Mouse (Mus musculus) right cerebral cortex, postnatal 25 days (tissue): ENCODE data around the gene Cep41.

ENCODE experiments used
- DNase-seq: peaks from one replicate; pipeline ENCODE4 v3.0.0; 2022

Gene Cep41

DNA sequence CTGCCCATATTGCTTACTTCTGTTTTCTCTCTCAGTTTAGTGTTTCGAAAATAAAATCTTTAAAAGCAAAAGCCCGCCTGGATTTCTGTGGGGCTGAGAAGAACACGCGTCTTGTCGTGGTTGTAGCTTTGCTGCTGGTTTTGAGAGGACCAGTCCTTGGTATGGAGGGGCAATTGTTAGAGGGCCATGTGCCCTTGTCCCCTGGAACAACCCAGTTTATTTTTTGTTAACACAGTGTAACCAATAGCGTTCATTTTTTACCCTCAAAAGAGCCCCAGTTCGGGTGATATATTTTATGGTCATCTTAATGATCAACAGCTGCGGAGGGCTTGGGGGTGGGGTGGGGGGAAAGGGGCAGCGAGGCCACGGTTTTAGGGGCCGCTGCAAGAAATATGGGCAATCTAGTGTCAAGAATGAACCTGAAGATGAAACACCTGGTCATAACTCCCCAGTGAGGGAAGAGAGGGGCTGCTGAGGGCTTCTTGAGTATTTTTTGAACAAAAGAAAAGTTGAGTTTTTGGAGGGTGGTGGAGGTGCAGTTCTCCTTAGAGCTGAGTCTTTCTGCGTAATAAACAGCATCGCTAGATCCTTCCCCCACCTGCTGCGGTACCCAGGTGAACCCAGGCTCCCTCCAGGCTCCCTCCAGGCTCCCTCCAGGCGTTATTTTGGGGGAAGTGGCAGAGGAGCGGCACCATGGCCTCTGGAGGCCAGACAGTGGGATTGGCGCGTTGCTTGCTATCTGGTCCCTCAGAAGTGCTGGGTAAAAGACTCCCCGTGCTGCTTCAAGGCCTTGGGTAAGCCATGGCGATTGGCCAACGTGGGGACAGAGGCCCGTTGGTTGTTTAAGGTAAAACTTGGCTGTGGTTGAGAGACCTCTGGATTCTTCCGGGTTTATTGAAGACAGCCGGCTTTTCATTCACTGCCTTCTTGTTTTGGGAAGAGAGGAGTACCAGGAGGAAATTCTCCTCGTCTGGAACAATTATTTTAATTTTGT lies 17.1 kb upstream of the Cep41 start:
- DNase-seq = no peak

DNA sequence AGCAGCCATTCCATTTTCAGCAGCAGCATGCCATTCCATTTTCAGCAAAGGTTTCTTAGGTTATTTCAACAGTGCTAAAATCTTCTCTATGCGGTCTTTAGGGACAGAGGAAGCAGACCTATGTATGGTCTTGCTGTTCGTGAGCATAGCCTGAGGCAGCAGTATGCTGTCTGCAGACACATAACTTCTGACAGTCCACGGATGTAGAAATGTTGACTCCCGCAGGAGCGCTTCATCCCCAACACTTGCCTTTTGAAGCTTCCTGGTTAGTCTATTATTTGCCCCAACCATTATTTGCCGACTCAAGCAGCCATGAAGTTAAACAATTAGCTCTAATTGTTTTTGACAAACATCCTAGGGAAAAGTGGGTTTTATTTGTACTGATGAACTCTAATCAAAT lies 15.6 kb upstream of the Cep41 start:
- no peak for DNase-seq

DNA sequence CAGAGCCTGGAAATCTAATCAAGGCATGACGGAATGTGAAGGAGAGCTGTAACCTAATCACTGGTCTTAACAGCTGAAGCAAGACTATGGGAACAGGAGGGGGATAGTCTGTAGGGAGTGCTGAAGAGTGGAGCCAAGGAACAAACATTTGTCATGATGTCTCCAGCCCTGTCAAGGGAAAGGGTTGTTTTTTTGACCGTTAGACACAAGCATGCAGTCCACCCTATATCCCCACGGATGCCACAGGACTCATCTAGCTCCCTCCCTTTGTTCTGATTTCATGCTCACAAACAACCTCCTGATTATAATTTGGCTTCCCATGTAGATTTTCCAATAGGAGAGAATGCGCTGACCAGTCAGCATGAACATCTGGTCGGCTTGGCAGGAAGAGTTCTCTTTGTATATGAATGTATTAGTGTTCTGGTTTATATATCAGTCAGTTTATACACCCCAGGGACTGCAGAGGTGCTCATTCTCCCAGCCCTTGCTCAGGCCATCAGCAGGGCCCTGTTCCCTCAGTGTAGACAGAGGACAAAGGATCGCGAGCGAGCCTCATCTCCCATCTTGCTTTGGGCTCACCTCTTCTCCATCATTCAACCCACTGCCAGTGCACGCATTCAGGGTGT lies 10.5 kb upstream of the Cep41 start:
- no peak for DNase-seq

DNA sequence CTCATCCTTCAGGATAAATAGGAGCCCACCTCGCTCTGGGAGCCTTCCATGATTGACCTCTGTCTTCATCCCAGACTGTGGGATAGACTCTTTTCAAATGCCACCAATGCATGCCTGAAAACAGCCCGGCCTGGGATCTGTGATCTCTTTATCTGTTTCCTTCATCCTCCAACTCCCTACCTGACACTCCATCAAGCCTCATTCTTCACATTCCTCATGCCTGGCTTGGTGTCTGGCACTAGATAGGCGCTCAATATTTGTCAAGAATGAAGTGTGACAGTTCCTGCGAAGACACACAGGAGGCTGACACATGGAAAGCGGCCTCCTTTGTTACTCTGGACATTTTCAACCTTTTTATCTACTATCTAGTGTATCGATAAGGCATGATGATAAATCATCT lies 9.9 kb upstream of the Cep41 start:
- no peak for DNase-seq

DNA sequence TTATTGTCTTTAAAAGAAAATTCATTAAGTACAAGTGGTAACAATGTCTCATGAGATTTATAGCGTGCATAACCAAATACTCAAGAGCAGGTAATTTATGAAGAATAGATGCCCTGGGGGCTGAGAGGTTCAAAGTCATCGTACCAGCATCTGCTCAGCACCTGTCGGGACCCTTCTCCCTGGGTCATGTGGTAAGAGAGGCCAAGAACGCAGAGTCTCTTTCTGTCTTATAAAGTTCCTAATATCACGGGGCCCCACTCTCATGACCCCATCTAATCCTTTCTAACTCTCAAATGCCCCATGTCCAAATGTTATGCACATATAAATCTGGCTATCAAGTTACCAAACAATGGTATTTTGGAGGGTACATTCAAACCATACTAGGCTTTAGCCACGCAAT lies 9.3 kb upstream of the Cep41 start:
- DNase-seq = no peak

DNA sequence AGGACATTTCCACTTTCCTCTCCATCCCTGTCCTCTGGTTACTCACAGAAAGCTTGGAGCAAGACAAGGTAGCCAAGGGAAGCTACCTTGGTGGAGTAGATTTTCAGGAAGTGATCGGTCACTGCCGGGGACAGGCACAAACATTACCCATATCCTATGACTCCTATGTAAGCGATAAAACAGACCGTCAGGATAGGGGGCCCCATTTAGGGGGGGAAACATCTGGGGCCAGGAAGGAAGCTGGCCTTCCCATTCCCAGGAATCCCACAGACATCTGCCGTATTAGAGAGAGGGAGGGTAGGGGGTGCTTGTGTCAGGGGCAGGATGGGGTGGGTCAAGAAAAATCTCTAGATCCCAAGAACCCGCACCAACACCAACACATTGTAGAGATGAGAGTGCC lies 6.6 kb upstream of the Cep41 start:
- DNase-seq = no peak

DNA sequence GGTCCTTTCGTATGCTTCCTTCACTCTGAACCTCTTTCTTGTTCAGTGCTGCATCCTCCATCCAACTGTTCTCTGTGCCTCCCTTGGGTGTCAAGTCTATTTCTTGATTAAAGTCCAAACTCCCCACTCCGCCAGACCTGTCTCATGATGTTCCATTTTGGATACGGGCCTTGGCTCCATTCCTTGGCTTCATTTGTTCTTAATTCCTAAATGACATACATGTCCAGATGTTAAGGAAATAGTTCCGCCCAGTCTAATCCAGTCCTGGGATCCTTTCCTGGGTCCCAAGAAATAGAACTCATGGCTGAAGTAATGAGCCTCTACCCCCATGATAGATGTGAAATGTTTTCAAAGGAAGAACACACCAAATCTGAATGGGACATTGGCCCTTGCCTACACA lies 4.5 kb upstream of the Cep41 start:
- no peak for DNase-seq

DNA sequence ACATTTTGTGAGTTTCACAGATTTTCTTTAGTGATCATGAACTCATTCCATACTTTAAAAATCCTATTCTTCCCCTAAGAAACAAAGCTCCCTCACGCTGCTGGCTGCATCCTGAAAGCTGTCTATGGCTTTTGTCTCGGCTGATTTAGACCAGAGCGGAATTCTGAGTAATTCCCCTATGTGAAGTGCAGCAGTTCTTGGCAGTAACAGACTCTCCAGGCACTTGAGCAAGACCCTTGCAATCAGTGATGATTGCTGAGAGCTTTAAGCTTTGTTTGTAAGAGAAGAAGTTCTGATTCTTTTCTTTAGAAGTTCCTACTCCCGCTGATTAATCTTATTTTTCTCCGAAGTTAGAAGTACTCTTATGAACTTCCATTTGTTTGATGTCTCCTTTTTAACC lies 3.9 kb upstream of the Cep41 start:
- DNase-seq = no peak

DNA sequence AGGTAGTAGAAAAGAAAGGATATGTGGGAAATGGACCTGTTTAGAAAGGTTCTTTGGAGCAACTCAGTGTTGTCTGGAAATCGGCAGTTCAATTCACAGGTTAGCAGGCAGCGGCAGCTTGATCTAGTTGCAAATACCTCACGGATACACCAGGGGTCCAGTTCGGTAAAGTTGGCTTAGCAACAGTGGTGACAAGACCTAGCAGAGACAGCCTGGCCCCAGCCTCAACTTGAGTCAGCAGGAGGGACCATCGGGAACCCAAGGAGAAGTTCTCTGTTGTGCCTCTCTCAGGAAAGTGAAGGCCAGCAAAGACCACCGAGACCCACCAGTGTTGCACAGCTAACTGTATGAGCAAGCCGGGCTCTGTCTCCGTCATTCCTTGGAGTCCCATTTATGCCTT lies 1.6 kb upstream of the Cep41 start:
- no peak for DNase-seq

DNA sequence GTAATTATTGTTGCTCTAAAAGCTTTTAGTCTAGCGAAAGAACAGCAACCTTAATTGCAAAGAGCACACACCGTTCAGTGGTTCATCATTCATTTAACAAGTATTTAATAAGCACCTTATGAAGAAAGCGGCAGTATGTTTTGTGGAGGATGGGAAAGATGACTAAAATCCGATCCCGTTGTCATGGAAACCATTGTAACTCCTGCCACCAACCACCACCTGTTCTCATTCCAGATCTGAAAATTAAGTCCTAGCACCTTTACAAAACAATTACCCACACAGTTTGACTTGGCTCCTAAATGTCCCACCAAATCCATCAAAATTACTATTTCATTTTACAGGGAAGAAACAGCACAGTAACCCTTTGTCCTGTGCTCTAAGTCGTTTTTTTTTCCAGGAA lies 660 bp upstream of the Cep41 start:
- no peak for DNase-seq

DNA sequence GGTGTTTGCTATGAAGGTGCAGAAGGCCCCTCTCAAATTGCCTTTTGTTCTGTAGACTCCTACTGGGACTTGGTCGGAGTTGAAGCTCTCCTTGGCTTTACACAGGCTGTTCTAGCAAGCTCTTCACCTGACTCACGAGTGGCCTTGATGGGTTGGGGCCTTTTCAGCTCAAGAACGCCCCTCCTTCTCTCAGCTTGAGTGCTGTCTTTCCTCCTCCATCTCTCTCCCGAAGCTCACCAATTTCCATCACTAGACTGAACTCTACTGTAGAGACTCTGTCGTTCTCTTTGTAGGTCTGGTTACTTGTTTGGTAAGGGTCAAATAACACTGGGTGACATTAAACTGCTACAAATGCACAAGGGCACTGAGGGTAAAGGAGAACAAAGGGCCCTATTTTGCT lies 723 bp downstream of the Cep41 start:
- DNase-seq = no peak

- no peak for DNase-seq
These were observed 6.4 kb downstream of the Cep41 start for GRCm38 (mm10) chr6:30687198-30687597.

GRCm38 (mm10) chr6:30684570-30684969 lies 9.0 kb downstream of the Cep41 start:
- no peak for DNase-seq

DNA sequence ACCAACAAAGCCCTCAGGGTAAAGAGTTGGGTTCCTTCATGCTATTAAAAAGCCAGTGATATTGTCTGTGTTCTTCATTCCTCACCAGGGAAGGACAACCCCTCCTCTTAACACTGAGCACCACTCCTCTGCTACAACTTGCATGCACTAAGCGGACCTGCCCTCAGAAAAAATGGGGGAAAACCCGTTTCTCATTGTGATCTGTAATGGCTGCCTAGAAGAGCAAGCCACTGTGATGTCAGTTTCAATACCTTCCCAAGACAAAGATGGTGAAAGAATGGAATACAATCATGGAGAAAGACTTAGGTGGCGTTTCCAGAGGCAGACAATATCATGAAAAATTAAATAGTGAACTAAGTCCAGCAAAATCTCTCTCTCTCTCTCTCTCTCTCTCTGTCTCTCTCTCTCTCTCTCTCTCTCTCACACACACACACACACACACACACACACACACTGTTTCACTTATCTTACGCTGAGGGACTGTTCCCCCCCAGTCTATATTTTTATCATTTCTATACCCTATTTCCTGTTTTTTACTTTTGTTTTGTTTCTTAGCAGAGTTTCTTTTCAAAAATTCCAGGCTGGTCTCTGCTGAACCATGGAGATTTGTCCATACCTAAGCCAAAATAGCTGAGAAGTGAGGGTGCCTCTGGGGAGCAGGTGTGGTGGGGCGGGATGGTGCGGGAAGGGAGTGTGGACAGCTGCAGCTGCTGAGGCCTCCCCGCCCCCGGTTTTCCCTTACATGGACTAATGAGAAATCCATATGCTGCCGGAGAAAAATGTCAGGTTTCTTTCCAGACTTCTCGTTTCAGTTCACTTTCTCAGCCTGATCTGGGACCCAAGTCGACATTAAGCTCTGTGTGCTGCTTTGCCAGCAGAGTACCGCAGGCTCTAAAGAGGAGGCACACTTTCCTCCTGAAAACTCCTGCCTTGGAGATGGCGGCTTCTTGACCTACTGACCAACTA lies 11.3 kb downstream of the Cep41 start:
- peak; percentile 27 for DNase-seq

GRCm38 (mm10) chr6:30680442-30680841 lies 13.1 kb downstream of the Cep41 start:
- no peak for DNase-seq

DNA sequence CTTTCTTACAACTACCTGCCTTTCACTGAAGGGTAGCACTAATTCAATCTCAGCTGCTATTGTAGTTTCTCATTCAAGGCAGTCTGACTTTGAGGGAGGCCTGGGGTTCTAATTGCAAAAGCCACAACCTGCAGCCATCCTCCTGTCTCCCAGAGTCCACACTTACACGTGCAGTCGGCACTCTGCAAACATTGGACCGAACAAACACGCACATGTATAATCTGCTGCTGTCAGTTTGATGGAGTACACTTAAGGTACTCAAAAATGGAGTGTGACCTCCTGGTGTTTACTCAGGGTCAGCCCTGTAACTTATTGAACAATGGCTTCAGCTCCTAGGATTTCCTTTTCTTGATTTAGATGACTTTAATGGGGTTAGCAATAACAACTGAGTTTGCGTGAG lies 14.0 kb downstream of the Cep41 start:
- no peak for DNase-seq

DNA sequence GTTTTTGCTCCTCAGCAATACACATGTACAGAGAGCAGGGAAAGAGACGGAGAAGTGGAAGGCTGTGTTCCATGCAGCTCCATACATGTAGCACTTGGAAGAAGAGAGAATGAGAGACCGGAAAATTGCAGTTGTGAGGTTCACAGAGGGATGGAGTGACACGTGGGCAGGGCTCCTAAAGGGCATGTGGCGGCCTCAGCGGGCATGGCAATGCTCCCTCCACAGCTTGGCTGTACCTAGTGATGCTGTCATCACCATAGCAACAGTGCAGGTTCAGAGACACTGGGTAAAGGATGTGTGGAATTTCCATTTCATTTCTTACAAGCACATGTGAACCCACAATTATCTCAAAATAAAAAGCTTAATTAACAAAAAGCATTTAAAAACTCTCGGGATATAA lies 15.1 kb downstream of the Cep41 start:
- DNase-seq = no peak

GRCm38 (mm10) chr6:30677591-30677990 lies 16.0 kb downstream of the Cep41 start:
- DNase-seq = no peak

DNA sequence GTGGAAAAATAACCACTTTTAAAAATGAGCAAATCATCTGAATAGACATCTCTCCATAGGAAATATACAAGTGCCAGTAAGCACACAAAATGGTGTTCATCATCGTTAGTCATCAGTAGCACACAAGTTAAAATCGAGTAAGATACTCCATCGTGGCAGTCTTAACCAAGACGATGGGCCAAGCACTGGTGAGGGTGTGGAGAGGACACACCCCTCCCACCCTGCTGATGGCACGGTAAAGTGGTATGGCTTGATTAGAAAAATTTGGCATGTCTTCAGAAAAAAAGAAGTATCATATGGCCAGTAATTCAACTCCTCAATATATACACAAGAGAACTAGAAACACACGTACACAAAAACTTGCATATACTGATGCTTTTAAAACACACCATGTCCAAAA lies 17.0 kb downstream of the Cep41 start:
- no peak for DNase-seq

DNA sequence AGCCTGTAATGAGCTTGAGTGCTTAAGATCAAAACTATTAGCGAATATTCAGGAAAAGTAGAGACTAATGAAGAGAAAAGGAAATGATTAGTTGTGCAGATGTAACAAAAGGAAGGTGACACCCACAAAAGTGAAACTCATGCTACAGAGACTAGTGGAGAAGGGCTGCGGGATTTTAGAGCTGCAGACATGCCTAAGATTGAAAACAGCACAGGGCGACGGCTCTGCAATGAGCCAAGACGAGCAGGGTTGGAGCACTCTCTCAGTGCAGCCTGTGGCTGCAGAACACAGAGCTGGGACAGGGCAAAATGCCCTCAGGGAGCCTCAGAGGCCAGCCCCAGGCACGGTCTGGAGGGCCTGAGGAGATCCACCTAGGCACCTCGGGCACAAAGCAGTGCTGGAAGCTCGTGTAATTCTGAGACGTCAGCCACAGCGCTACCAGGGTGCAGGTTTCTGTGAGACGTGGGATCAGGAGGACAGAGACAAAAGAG lies 18.2 kb downstream of the Cep41 start:
- DNase-seq = no peak

- DNase-seq = no peak
These were observed 18.8 kb downstream of the Cep41 start for GRCm38 (mm10) chr6:30674714-30675280.

GRCm38 (mm10) chr6:30673764-30674561 lies 19.6 kb downstream of the Cep41 start:
- no peak for DNase-seq
